ENCODE assay signal across 1 mouse cellular context in genomic region chr5:103702527-103702926, GRCm38 (mm10).
TF ChIP-seq lines count a peak whose summit lies in the region.

No protein-coding gene starts in this region.

TF ChIP-seq in CH12.LX, 34 proteins besides CTCF, POLR2A, EP300 and RAD21 (continued from another document):
- TF ChIP-seq E2F4 (IDR thresholded peaks at IDR 0.05; ENCODE audit: insufficient replicate concordance, low read depth, low read length) (no peak), MXI1 (IDR thresholded peaks at IDR 0.05; ENCODE audit: low read depth, low read length) (peak; percentile 55; the same call in 1 of the 2 replicates), TBP (conservative IDR thresholded peaks at IDR 0.05; ENCODE audit: low read depth, low read length) (0 out of 2 replicates have a peak, but pooled peaks have one; percentile 51), USF1 (IDR thresholded peaks at IDR 0.05; ENCODE audit: low read depth, low read length) (no peak), BHLHE40 (IDR thresholded peaks at IDR 0.05; ENCODE audit: low read depth, low read length) (peak; percentile 80), PAX5 (IDR thresholded peaks at IDR 0.05; ENCODE audit: low read length) (no peak)
